Mouse (Mus musculus): ENCODE results near the gene Fbxo42.

- no peak for TF ChIP-seq CTCF (IDR thresholded peaks at IDR 0.05; ENCODE audit: borderline replicate concordance, insufficient read depth, low read length)
- no peak for TF ChIP-seq POLR2A (IDR thresholded peaks at IDR 0.05; ENCODE audit: low read depth, low read length)
Observed at GRCm38 (mm10) chr4:141101855-141102254, 45.9 kb upstream of the Fbxo42 start.
